Mouse (Mus musculus): ENCODE measurements around the gene Gpr146. TPM values are rescaled to one million over a fixed set of nuclear protein-coding genes. Genes with fewer than 3 reads are reported as not detected.

Gpr146 gene
- polyA plus RNA-seq, 1 experiment from 2014 or later: 2.5 TPM

GRCm38 (mm10) chr5:139440451-139440850, 63.0 kb downstream of the Gpr146 start:
- WGBS: 80% methylated on average over 5 of the region's 5 CpGs
- H3K4me2 ChIP-seq (ENCODE audit: low read depth, low read length): no peak overlapping the region
- no peaks in the 10 kb centered on the region for H3K36me3 ChIP-seq (ENCODE audit: control insufficient read depth, insufficient read depth, low read length)

GRCm38 (mm10) chr5:139440926-139441725, 63.6 kb downstream of the Gpr146 start:
- Histone ChIP-seq H3K27me3 (replicated peaks; ENCODE audit: control insufficient read depth, insufficient read depth, low read length) (no peaks in the 10 kb centered on the region), H3K4me3 (ENCODE audit: low read length) (no peak overlapping the region), H3K4me1 (ENCODE audit: control insufficient read depth, insufficient read depth, low read length) (peaks cover 3% of the 10 kb centered on the region; the same call in 1 of the 2 replicates), H3K27ac (ENCODE audit: low read length) (no peak overlapping the region), H3K4me2 (ENCODE audit: low read depth, low read length) (no peak overlapping the region), H3K9ac (ENCODE audit: low read depth, low read length) (no peak overlapping the region), H3K9me3 (ENCODE audit: control insufficient read depth, low read length) (no peaks in the 10 kb centered on the region), H3K36me3 (ENCODE audit: control insufficient read depth, insufficient read depth, low read length) (no peaks in the 10 kb centered on the region)
- ATAC-seq: no peak
- 96% methylated on average over 11 of the region's 11 CpGs for WGBS

More at GRCm38 (mm10) chr5:139440451-139440850, 63.0 kb downstream of the Gpr146 start:
- Histone ChIP-seq H3K4me3 (ENCODE audit: low read length) (no peak overlapping the region), H3K9me3 (ENCODE audit: control insufficient read depth, low read length) (no peaks in the 10 kb centered on the region), H3K27ac (ENCODE audit: low read length) (no peak overlapping the region), H3K4me1 (ENCODE audit: control insufficient read depth, insufficient read depth, low read length) (no peaks in the 10 kb centered on the region), H3K9ac (ENCODE audit: low read depth, low read length) (no peak overlapping the region), H3K27me3 (replicated peaks; ENCODE audit: control insufficient read depth, insufficient read depth, low read length) (no peaks in the 10 kb centered on the region)
- no peak for ATAC-seq

GRCm38 (mm10) chr5:139441726-139442018, 64.2 kb downstream of the Gpr146 start:
- H3K27me3 ChIP-seq (replicated peaks; ENCODE audit: control insufficient read depth, insufficient read depth, low read length): no peaks in the 10 kb centered on the region
- WGBS: 96% methylated on average over 2 of the region's 2 CpGs
- no peaks in the 10 kb centered on the region for H3K9me3 ChIP-seq (ENCODE audit: control insufficient read depth, low read length)
- H3K4me3 ChIP-seq (ENCODE audit: low read length): no peak overlapping the region
- no peak overlapping the region for H3K9ac ChIP-seq (ENCODE audit: low read depth, low read length)
- H3K4me2 ChIP-seq (ENCODE audit: low read depth, low read length): no peak overlapping the region
- ATAC-seq: no peak
- no peak overlapping the region for H3K27ac ChIP-seq (ENCODE audit: low read length)
- H3K4me1 ChIP-seq (ENCODE audit: control insufficient read depth, insufficient read depth, low read length): peaks cover 3% of the 10 kb centered on the region; the same call in 1 of the 2 replicates
- no peaks in the 10 kb centered on the region for H3K36me3 ChIP-seq (ENCODE audit: control insufficient read depth, insufficient read depth, low read length)

GRCm38 (mm10) chr5:139442428-139442827, 64.9 kb downstream of the Gpr146 start:
- Histone ChIP-seq H3K27me3 (replicated peaks; ENCODE audit: control insufficient read depth, insufficient read depth, low read length) (no peaks in the 10 kb centered on the region), H3K36me3 (ENCODE audit: control insufficient read depth, insufficient read depth, low read length) (no peaks in the 10 kb centered on the region), H3K9ac (ENCODE audit: low read depth, low read length) (no peak overlapping the region), H3K4me2 (ENCODE audit: low read depth, low read length) (no peak overlapping the region), H3K4me1 (ENCODE audit: control insufficient read depth, insufficient read depth, low read length) (peaks cover 3% of the 10 kb centered on the region; the same call in 1 of the 2 replicates), H3K9me3 (ENCODE audit: control insufficient read depth, low read length) (no peaks in the 10 kb centered on the region), H3K4me3 (ENCODE audit: low read length) (no peak overlapping the region), H3K27ac (ENCODE audit: low read length) (no peak overlapping the region)
- 71% methylated on average over 12 of the region's 12 CpGs for WGBS
- ATAC-seq: no peak

- peaks cover 3% of the 10 kb centered on the region; the same call in 1 of the 2 replicates for H3K4me1 ChIP-seq (ENCODE audit: control insufficient read depth, insufficient read depth, low read length)
- H3K27me3 ChIP-seq (replicated peaks; ENCODE audit: control insufficient read depth, insufficient read depth, low read length): no peaks in the 10 kb centered on the region
- ATAC-seq: no peak
- H3K9ac ChIP-seq (ENCODE audit: low read depth, low read length): no peak overlapping the region
- H3K4me3 ChIP-seq (ENCODE audit: low read length): no peak overlapping the region
- no peak overlapping the region for H3K27ac ChIP-seq (ENCODE audit: low read length)
- H3K4me2 ChIP-seq (ENCODE audit: low read depth, low read length): no peak overlapping the region
- no peaks in the 10 kb centered on the region for H3K9me3 ChIP-seq (ENCODE audit: control insufficient read depth, low read length)
- 66% methylated on average over 4 of the region's 4 CpGs for WGBS
- no peaks in the 10 kb centered on the region for H3K36me3 ChIP-seq (ENCODE audit: control insufficient read depth, insufficient read depth, low read length)
Observed at GRCm38 (mm10) chr5:139442962-139443361, 65.5 kb downstream of the Gpr146 start.

- H3K4me1 ChIP-seq (ENCODE audit: control insufficient read depth, insufficient read depth, low read length): peaks cover 9% of the 10 kb centered on the region; the same call in 1 of the 2 replicates
- H3K9me3 ChIP-seq (ENCODE audit: control insufficient read depth, low read length): no peaks in the 10 kb centered on the region
- no peak for ATAC-seq
- no peak overlapping the region for H3K4me3 ChIP-seq (ENCODE audit: low read length)
- H3K4me2 ChIP-seq (ENCODE audit: low read depth, low read length): no peak overlapping the region
- H3K36me3 ChIP-seq (ENCODE audit: control insufficient read depth, insufficient read depth, low read length): no peaks in the 10 kb centered on the region
- H3K27me3 ChIP-seq (replicated peaks; ENCODE audit: control insufficient read depth, insufficient read depth, low read length): no peaks in the 10 kb centered on the region
- 0 out of 2 replicates have a peak overlapping the region, but pooled peaks have one; percentile 29 for H3K9ac ChIP-seq (ENCODE audit: low read depth, low read length)
- no peak overlapping the region for H3K27ac ChIP-seq (ENCODE audit: low read length)
- WGBS: 76% methylated on average over 8 of the region's 8 CpGs
Observed at GRCm38 (mm10) chr5:139445258-139445657, 67.8 kb downstream of the Gpr146 start.

MicroRNA genes within 50 kb of the gene (microRNA counts, 519-probe panel; counts per million panel counts)
- microRNA mmu-miR-339-3p (35.7 counts per million), microRNA mmu-miR-339-5p (35.7 counts per million)

Small RNAs within 50 kb of the gene (microRNA-seq; reads per million reads assigned to microRNA genes)
- gene Mir339: 437 reads per million, percentile 66 among the genes with 10 or more reads in this experiment

Other genes starting within 250 kb of the Gpr146 start
- gene Prkar1b, start 227.7 kb upstream of the Gpr146 start, polyA plus RNA-seq (2015; fragmentation: Nextera tagmentation; extraction: Ambion mirVana): 22.7 and 23.6 TPM in 2 replicates
- 2.4 and 4.7 TPM in 2 replicates for gene Dnaaf5, start 227.5 kb upstream of the Gpr146 start, polyA plus RNA-seq (2015; fragmentation: Nextera tagmentation; extraction: Ambion mirVana)
- 36.6 and 38.8 TPM in 2 replicates for gene Sun1, start 177.1 kb upstream of the Gpr146 start, polyA plus RNA-seq (2015; fragmentation: Nextera tagmentation; extraction: Ambion mirVana)
- 136 and 143 TPM in 2 replicates for gene Get4, start 125.4 kb upstream of the Gpr146 start, polyA plus RNA-seq (2015; fragmentation: Nextera tagmentation; extraction: Ambion mirVana)
- 5.3 and 6.3 TPM in 2 replicates for gene Adap1, start 52.1 kb upstream of the Gpr146 start, polyA plus RNA-seq (2015; fragmentation: Nextera tagmentation; extraction: Ambion mirVana)
- 183 and 195 TPM in 2 replicates for gene Cox19, start 26.3 kb upstream of the Gpr146 start, polyA plus RNA-seq (2015; fragmentation: Nextera tagmentation; extraction: Ambion mirVana)
- gene Cyp2w1, start 25.1 kb upstream of the Gpr146 start, polyA plus RNA-seq (2015; fragmentation: Nextera tagmentation; extraction: Ambion mirVana): 33.9 and 44.0 TPM in 2 replicates
- gene C130050O18Rik, start 27.6 kb downstream of the Gpr146 start, polyA plus RNA-seq (2015; fragmentation: Nextera tagmentation; extraction: Ambion mirVana): 0.87 and 1.0 TPM in 2 replicates
- gene Gper1, start 45.5 kb downstream of the Gpr146 start, polyA plus RNA-seq (2015; fragmentation: Nextera tagmentation; extraction: Ambion mirVana): 1.1 and 1.5 TPM in 2 replicates
- 25.8 and 35.5 TPM in 2 replicates for gene 3110082I17Rik, start 82.8 kb downstream of the Gpr146 start, polyA plus RNA-seq (2015; fragmentation: Nextera tagmentation; extraction: Ambion mirVana)
- gene Zfand2a, start 106.9 kb downstream of the Gpr146 start, polyA plus RNA-seq (2015; fragmentation: Nextera tagmentation; extraction: Ambion mirVana): 7.1 and 7.2 TPM in 2 replicates
- gene Uncx, start 165.8 kb downstream of the Gpr146 start, polyA plus RNA-seq (2015; fragmentation: Nextera tagmentation; extraction: Ambion mirVana): not detected in 2 replicates